Comparison of ENCODE assay signal across 15 mouse cellular contexts in the genomic region with DNA sequence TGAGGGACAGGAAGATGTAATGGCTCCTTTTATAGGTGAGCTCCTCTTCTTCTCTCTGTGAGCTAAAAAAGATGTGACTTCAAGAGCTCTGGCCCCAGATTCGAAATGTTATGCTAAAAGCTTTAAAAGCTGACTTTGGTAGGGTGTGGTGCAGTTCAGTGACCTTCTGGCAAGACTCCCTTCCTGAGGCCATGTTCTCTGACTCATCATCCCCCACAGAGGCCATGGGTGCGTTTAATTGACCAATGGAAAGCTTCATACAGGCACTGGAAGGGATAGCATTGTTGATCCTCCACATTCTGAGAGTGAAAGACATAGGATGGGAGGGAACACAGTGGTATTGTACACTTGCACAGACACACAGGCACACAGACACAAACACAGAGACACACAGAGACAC. TPM values are rescaled to one million over a fixed set of nuclear protein-coding genes. Genes with fewer than 3 reads are reported as not detected.
A peak's percentile ranks its signal among the peaks of the same experiment; 100 is the strongest.
DNase-seq lines count a peak whose midpoint lies in the region; ATAC-seq and TF ChIP-seq lines count a peak whose summit lies in the region.
"Had no signal": no experiment of that assay in that cellular context is flagged by ENCODE, and none has a peak within 500 bp of the region (broad histone marks: within the 10 kb centered on the region; RNA-seq: fewer than 3 reads in every experiment).

No protein-coding gene starts in this region.

- no peak overlapping the region for H3K4me2 ChIP-seq in intestine, postnatal 0 days (replicated peaks; ENCODE audit: low read depth)
- H3K4me2 ChIP-seq: forebrain, embryonic 12.5 days; neural tube, embryonic 13.5 days had no signal

- ATAC-seq in intestine, postnatal 0 days = peak; percentile 56; the same call in 1 of the 2 replicates
- ATAC-seq in erythroid progenitor cell, adult 5-6 weeks (replicated peaks; ENCODE audit: low FRiP score, poor library complexity, severe bottlenecking) = no peak
- ATAC-seq: midbrain, embryonic 16.5 days had no signal

- no peak overlapping the region for H3K4me3 ChIP-seq in intestine, postnatal 0 days (ENCODE audit: low read depth, low read length)
- H3K4me3 ChIP-seq: forebrain, embryonic 12.5 days; left cerebral cortex, adult 2 months; neural tube, embryonic 13.5 days had no signal

- peak; percentile 73 to 86 for DNase-seq in adrenal gland, adult (ENCODE audit: inconsistent age in 2 of 2, low spot score in 1 of 2)
- DNase-seq in adrenal gland, postnatal 4 days (ENCODE audit: low spot score in 2 of 2) = no peak
- peak; percentile 30 to 43 for DNase-seq in kidney, postnatal 25 days
- no peak for DNase-seq in kidney, adult 8-10 months
- DNase-seq in R1 (ENCODE audit: low read depth, low spot score) = peak; percentile 72
- DNase-seq in cerebellum, postnatal 4 days (ENCODE audit: low spot score in 2 of 2) = no peak
- DNase-seq: cerebellum, adult 8-10 months; liver; lung, postnatal 36 days had no signal

- H3K27ac ChIP-seq in intestine, postnatal 0 days (ENCODE audit: low read depth, low read length) = no peak overlapping the region
- H3K27ac ChIP-seq: forebrain, embryonic 12.5 days; left cerebral cortex, adult 2 months; neural tube, embryonic 13.5 days had no signal

- H3K36me3 ChIP-seq in intestine, postnatal 0 days (ENCODE audit: control insufficient read depth, insufficient read depth) = no peaks in the 10 kb centered on the region
- H3K36me3 ChIP-seq: forebrain, embryonic 12.5 days; neural tube, embryonic 13.5 days had no signal

- no peak overlapping the region for H3K9ac ChIP-seq in intestine, postnatal 0 days (ENCODE audit: low read depth, low read length)
- H3K9ac ChIP-seq: forebrain, embryonic 12.5 days; neural tube, embryonic 13.5 days had no signal

- 31% methylated on average over 2 of the region's 2 CpGs for WGBS in intestine, postnatal 0 days

- H3K27me3 ChIP-seq in intestine, postnatal 0 days (replicated peaks; ENCODE audit: control insufficient read depth, insufficient read depth, low read length) = no peaks in the 10 kb centered on the region; the same call in 1 of the 2 replicates
- H3K27me3 ChIP-seq: forebrain, embryonic 12.5 days; neural tube, embryonic 13.5 days had no signal

- H3K9me3 ChIP-seq in intestine, postnatal 0 days (ENCODE audit: control insufficient read depth) = no peaks in the 10 kb centered on the region
- H3K9me3 ChIP-seq: forebrain, embryonic 12.5 days; neural tube, embryonic 13.5 days had no signal

- no peak for TF ChIP-seq CTCF in intestine, postnatal 0 days (IDR thresholded peaks at IDR 0.05; ENCODE audit: low read depth)

- H3K4me1 ChIP-seq in intestine, postnatal 0 days (replicated peaks; ENCODE audit: control insufficient read depth, insufficient read depth, low read length) = no peaks in the 10 kb centered on the region
- H3K4me1 ChIP-seq: forebrain, embryonic 12.5 days; neural tube, embryonic 13.5 days had no signal

RNA-seq across cellular contexts. Expression of a gene that starts 34.8 kb away (rescaled TPM):
- 10 to 100 TPM; 27.1 to 31.5 TPM for total RNA-seq in adrenal gland, postnatal 4 days (2021)
- polyA plus RNA-seq in intestine, postnatal 0 days (2015; fragmentation: Nextera tagmentation; extraction: Ambion mirVana) = 5.3 and 5.4 TPM in 2 replicates
- 5.8 and 12.6 TPM in 2 replicates for total RNA-seq in erythroid progenitor cell, adult 5-6 weeks (2015; ENCODE audit: low replicate concordance)
- total RNA-seq in erythroid progenitor cell, adult 5-6 weeks (2017; ENCODE audit: low replicate concordance) = 4.7 and 5.4 TPM in 2 replicates

Comparison
In these comparisons a context has a peak if more than half of its experiments do, and no peak if none do; other contexts are left out.
1. DNase-seq: peak in adrenal gland, adult (2 of 2), kidney, postnatal 25 days (2 of 2) and R1 (single experiment); none in adrenal gland, postnatal 4 days (0 of 2), kidney, adult 8-10 months (0 of 2) and cerebellum, postnatal 4 days (0 of 2).